Mouse (Mus musculus): ENCODE data around the gene Ubac2.

- no peak for TF ChIP-seq CTCF (IDR thresholded peaks at IDR 0.05; ENCODE audit: borderline replicate concordance, extremely low read depth, insufficient read depth, insufficient read length)
- TF ChIP-seq POLR2A (IDR thresholded peaks at IDR 0.05; ENCODE audit: borderline replicate concordance, extremely low read depth, insufficient read depth, insufficient read length, poor library complexity, severe bottlenecking) = no peak
These were observed 5.7 kb upstream of the Ubac2 start for GRCm38 (mm10) chr14:121872760-121873159.

Measured in brain, embryonic 14.5 days (tissue).